Mouse (Mus musculus) erythroblast, embryonic 14.5 days (primary cell): Measurements from ENCODE around the gene Slc25a25. TPM values are rescaled to one million over a fixed set of nuclear protein-coding genes. Genes with fewer than 3 reads are reported as not detected.

Experiments used
- H3K27me3 ChIP-seq: 2 replicates; pipeline ENCODE4 v1.6.1; 2012; ENCODE audit warnings: inconsistent platforms; ENCODE audit not compliant: control insufficient read depth
- H3K36me3 ChIP-seq: 2 replicates; pipeline ENCODE4 v1.6.1; 2012; ENCODE audit warnings: mild to moderate bottlenecking, inconsistent platforms; ENCODE audit not compliant: control insufficient read depth
- H3K4me1 ChIP-seq: 2 replicates; pipeline ENCODE4 v1.6.1; 2012; ENCODE audit warnings: inconsistent platforms; ENCODE audit not compliant: control insufficient read depth
- H3K4me3 ChIP-seq: replicated peaks from 2 replicates; pipeline ENCODE3; 2012; ENCODE audit warnings: moderate library complexity, mild to moderate bottlenecking, inconsistent platforms
- H3K9me3 ChIP-seq: 2 replicates; pipeline ENCODE4 v1.6.1; 2012; ENCODE audit warnings: low read length, inconsistent platforms, mixed read lengths; ENCODE audit not compliant: control insufficient read depth
- GATA1 ChIP-seq: IDR thresholded peaks from 2 replicates; pipeline ENCODE4 v1.6.1; 2012; ENCODE audit warnings: low read length, inconsistent platforms, mixed read lengths
- TAL1 ChIP-seq: IDR thresholded peaks from 3 replicates; pipeline ENCODE4 v1.6.1; 2012; ENCODE audit warnings: low read length, inconsistent platforms, mixed read lengths
- polyA plus RNA-seq: library from polyadenylated mRNA; stranded (reverse); fragments of >175 nt; gene quantifications from 2 replicates; pipeline ENCODE4 v1.2.3, GENCODE M21; 2012

Slc25a25 gene
- polyA plus RNA-seq, 1 experiment, result 2.0 TPM

- TF ChIP-seq TAL1 (no peak), GATA1 (no peak)
- H3K9me3 ChIP-seq, result no peaks in the 10 kb centered on the region
- H3K4me3 ChIP-seq, result peak overlapping the region; percentile 81
- peaks cover 42% of the 10 kb centered on the region for H3K4me1 ChIP-seq
- peaks cover 43% of the 10 kb centered on the region for H3K36me3 ChIP-seq
- H3K27me3 ChIP-seq, result peaks cover 27% of the 10 kb centered on the region
These were observed 70.0 kb downstream of the Slc25a25 start for GRCm38 (mm10) chr2:32381141-32381774.

GRCm38 (mm10) chr2:32380001-32380500 is 71.2 kb downstream of the Slc25a25 start:
- Histone ChIP-seq H3K4me3 (peak overlapping the region; percentile 81), H3K36me3 (peaks cover 55% of the 10 kb centered on the region), H3K27me3 (peaks cover 21% of the 10 kb centered on the region), H3K9me3 (no peaks in the 10 kb centered on the region), H3K4me1 (peaks cover 42% of the 10 kb centered on the region)
- TF ChIP-seq TAL1, result no peak
- TF ChIP-seq GATA1, result no peak

DNA sequence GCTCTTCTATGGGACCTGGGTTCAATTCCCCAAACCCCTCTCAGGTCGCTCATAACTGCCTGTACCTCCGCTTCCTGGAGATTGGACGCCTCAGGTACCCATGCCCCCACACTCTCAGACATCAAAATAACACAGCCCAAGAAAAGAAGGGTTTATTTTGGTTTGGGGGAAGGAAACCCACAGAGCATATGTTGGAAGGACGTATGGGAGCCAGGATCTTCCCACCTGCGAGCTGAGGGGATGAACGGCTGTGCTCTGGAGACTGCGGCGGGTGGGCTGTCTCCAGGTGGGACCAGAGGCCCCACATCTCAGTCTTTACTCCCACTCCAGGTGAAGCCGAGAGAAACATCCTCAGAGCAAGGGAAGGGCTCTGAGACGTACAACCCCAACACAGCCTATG is 74.3 kb downstream of the Slc25a25 start:
- H3K4me1 ChIP-seq, result peaks cover 27% of the 10 kb centered on the region
- no peak overlapping the region for H3K4me3 ChIP-seq
- H3K9me3 ChIP-seq, result no peaks in the 10 kb centered on the region
- H3K36me3 ChIP-seq, result peaks cover 82% of the 10 kb centered on the region
- TF ChIP-seq GATA1 (no peak), TAL1 (no peak)
- H3K27me3 ChIP-seq, result peaks cover 2% of the 10 kb centered on the region

- H3K27me3 ChIP-seq, result no peaks in the 10 kb centered on the region
- H3K4me1 ChIP-seq, result peaks cover 12% of the 10 kb centered on the region
- peaks cover 96% of the 10 kb centered on the region for H3K36me3 ChIP-seq
- no peak for TF ChIP-seq GATA1
- TF ChIP-seq TAL1, result no peak
- H3K4me3 ChIP-seq, result no peak overlapping the region
- no peaks in the 10 kb centered on the region for H3K9me3 ChIP-seq
These were observed 75.8 kb downstream of the Slc25a25 start for GRCm38 (mm10) chr2:32375317-32375940.

- H3K4me3 ChIP-seq, result no peak overlapping the region
- H3K36me3 ChIP-seq, result peaks cover 96% of the 10 kb centered on the region
- H3K4me1 ChIP-seq, result 0 out of 2 replicates have a peak, but pooled peaks cover 2% of the 10 kb centered on the region
- no peaks in the 10 kb centered on the region for H3K27me3 ChIP-seq
- TF ChIP-seq GATA1, result no peak
- no peak for TF ChIP-seq TAL1
- no peaks in the 10 kb centered on the region for H3K9me3 ChIP-seq
These were observed 77.1 kb downstream of the Slc25a25 start for GRCm38 (mm10) chr2:32374191-32374590.

DNA sequence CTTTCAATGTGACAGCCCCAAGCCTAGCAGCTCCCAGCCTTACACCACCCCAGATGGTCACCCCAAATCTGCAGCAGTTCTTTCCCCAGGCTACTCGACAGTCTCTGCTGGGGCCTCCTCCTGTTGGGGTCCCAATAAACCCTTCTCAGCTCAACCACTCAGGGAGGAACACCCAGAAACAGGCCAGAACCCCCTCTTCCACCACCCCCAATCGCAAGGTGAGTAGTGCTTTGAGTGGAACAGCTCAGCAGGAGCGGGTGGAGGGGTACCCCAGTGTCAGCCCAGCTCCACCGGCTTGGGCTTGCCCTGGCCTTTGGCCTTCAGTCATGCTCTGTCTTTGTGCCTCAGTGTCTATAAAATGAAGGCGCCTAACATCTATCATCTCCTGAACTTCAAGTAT is 83.9 kb downstream of the Slc25a25 start:
- peaks cover 23% of the 10 kb centered on the region for H3K4me1 ChIP-seq
- no peaks in the 10 kb centered on the region for H3K9me3 ChIP-seq
- no peak for TF ChIP-seq GATA1
- no peak for TF ChIP-seq TAL1
- no peak overlapping the region for H3K4me3 ChIP-seq
- H3K36me3 ChIP-seq, result peaks cover 74% of the 10 kb centered on the region
- H3K27me3 ChIP-seq, result no peaks in the 10 kb centered on the region

Other genes starting within 250 kb of the Slc25a25 start
- 0.79 and 1.2 TPM in 2 replicates for gene Pomt1, start 214.9 kb downstream of the Slc25a25 start, polyA plus RNA-seq
- 2.1 and 2.6 TPM in 2 replicates for gene Uck1, start 191.3 kb downstream of the Slc25a25 start, polyA plus RNA-seq
- 4.1 and 4.4 TPM in 2 replicates for gene Golga2, start 164.1 kb downstream of the Slc25a25 start, polyA plus RNA-seq
- 21.0 and 41.0 TPM in 2 replicates for gene Swi5, start 163.4 kb downstream of the Slc25a25 start, polyA plus RNA-seq
- gene Ciz1, start 99.1 kb downstream of the Slc25a25 start, polyA plus RNA-seq, result 19.4 and 20.0 TPM in 2 replicates
- 0.03 TPM in 1 of 2 replicates, not detected in the other for gene Dnm1, start 98.1 kb downstream of the Slc25a25 start, polyA plus RNA-seq
- gene 1110008P14Rik, start 69.5 kb downstream of the Slc25a25 start, polyA plus RNA-seq, result 29.8 and 38.6 TPM in 2 replicates
- 0.19 and 0.32 TPM in 2 replicates for gene Lcn2, start 63.2 kb downstream of the Slc25a25 start, polyA plus RNA-seq
- 0.21 and 0.44 TPM in 2 replicates for gene Ptges2, start 55.5 kb downstream of the Slc25a25 start, polyA plus RNA-seq
- gene Naif1, start 988 bp downstream of the Slc25a25 start, polyA plus RNA-seq, result 0.26 and 0.29 TPM in 2 replicates
- 0.03 and 0.06 TPM in 2 replicates for gene Fam102a, start 83.9 kb upstream of the Slc25a25 start, polyA plus RNA-seq
- gene Dpm2, start 119.4 kb upstream of the Slc25a25 start, polyA plus RNA-seq, result 1.2 and 1.7 TPM in 2 replicates
- gene Pip5kl1, start 123.4 kb upstream of the Slc25a25 start, polyA plus RNA-seq, result not detected in 2 replicates
- gene 9430097D07Rik, start 124.2 kb upstream of the Slc25a25 start, polyA plus RNA-seq, result not detected in 2 replicates
- 0.21 and 0.30 TPM in 2 replicates for gene St6galnac4, start 135.7 kb upstream of the Slc25a25 start, polyA plus RNA-seq
- gene St6galnac6, start 148.3 kb upstream of the Slc25a25 start, polyA plus RNA-seq, result 0.52 and 0.89 TPM in 2 replicates
- 0.08 TPM in 1 of 2 replicates, not detected in the other for gene Ak1, start 170.3 kb upstream of the Slc25a25 start, polyA plus RNA-seq
- gene Eng, start 195.2 kb upstream of the Slc25a25 start, polyA plus RNA-seq, result 0.60 and 0.69 TPM in 2 replicates